Mouse (Mus musculus): ENCODE measurements at regions not wholly inside any gene's neighbourhood (a gene's known extent, or its start where the extent isn't known, plus 50 kb on each side); places are given as distances from the start of the nearest gene placed in this dataset.
"Not testable (repeated sequence)": the region's sequence is repeated elsewhere in the genome, so short reads cannot be mapped to it uniquely, and the experiment has no call there.

DNA sequence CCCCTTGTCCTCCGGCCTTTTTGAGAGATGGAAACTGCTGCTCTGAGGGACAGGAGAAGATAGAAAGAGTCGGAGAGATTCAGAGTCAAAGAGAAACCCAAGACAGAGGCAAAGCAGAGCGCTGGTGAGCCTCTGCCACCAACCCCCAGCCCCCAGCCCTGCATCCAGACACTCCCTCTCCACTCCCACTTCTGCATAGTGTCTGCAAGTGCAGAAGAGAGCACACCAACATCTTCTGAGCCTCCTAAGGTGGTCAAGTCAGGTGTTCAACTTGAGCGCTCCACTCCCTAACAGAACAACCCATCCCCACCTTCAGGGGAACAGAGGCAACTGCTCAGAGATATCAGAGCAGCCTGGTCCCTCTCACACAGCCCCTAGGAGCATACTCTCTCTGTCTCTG, 106.8 kb upstream of the Syt13 start:
- no peak overlapping the region for H3K9ac ChIP-seq (ENCODE audit: low read depth, low read length, severe bottlenecking)
- no peaks in the 10 kb centered on the region for H3K27me3 ChIP-seq (ENCODE audit: control insufficient read depth, insufficient read depth, low read length)
- DNase-seq (ENCODE audit: low spot score) (no peak), ATAC-seq (ENCODE audit: low FRiP score, low read depth) (no peak)
- no peak overlapping the region for H3K4me2 ChIP-seq (replicated peaks; ENCODE audit: low read depth, low read length, severe bottlenecking)
- H3K27ac ChIP-seq (replicated peaks; ENCODE audit: low read depth, low read length), result no peak overlapping the region
- TF ChIP-seq POLR2A (IDR thresholded peaks at IDR 0.05; ENCODE audit: borderline replicate concordance, extremely low read depth, insufficient read depth, insufficient read length), result no peak
- no peaks in the 10 kb centered on the region for H3K9me3 ChIP-seq (ENCODE audit: control insufficient read depth, low read length)
- H3K4me3 ChIP-seq (replicated peaks; ENCODE audit: low read length), result no peak overlapping the region
- H3K4me1 ChIP-seq (ENCODE audit: control insufficient read depth, insufficient read depth, low read length), result peaks cover 15% of the 10 kb centered on the region
- WGBS, result 63% methylated on average over 4 of the region's 4 CpGs
- H3K36me3 ChIP-seq (ENCODE audit: control insufficient read depth, insufficient read depth, low read length), result no peaks in the 10 kb centered on the region

- peaks cover 15% of the 10 kb centered on the region for H3K4me1 ChIP-seq (ENCODE audit: control insufficient read depth, insufficient read depth, low read length)
- TF ChIP-seq POLR2A (IDR thresholded peaks at IDR 0.05; ENCODE audit: borderline replicate concordance, extremely low read depth, insufficient read depth, insufficient read length), result no peak
- DNase-seq (ENCODE audit: low spot score), result no peak
- no peak for ATAC-seq (ENCODE audit: low FRiP score, low read depth)
- 32% methylated on average over 3 of the region's 3 CpGs for WGBS
- H3K9ac ChIP-seq (ENCODE audit: low read depth, low read length, severe bottlenecking), result no peak overlapping the region
- H3K4me3 ChIP-seq (replicated peaks; ENCODE audit: low read length), result no peak overlapping the region
- H3K9me3 ChIP-seq (ENCODE audit: control insufficient read depth, low read length), result no peaks in the 10 kb centered on the region
- no peak overlapping the region for H3K27ac ChIP-seq (replicated peaks; ENCODE audit: low read depth, low read length)
- no peaks in the 10 kb centered on the region for H3K36me3 ChIP-seq (ENCODE audit: control insufficient read depth, insufficient read depth, low read length)
- H3K27me3 ChIP-seq (ENCODE audit: control insufficient read depth, insufficient read depth, low read length), result no peaks in the 10 kb centered on the region
- H3K4me2 ChIP-seq (replicated peaks; ENCODE audit: low read depth, low read length, severe bottlenecking), result no peak overlapping the region
Measured at GRCm38 (mm10) chr2:92809226-92809625, 105.7 kb upstream of the Syt13 start.

DNA sequence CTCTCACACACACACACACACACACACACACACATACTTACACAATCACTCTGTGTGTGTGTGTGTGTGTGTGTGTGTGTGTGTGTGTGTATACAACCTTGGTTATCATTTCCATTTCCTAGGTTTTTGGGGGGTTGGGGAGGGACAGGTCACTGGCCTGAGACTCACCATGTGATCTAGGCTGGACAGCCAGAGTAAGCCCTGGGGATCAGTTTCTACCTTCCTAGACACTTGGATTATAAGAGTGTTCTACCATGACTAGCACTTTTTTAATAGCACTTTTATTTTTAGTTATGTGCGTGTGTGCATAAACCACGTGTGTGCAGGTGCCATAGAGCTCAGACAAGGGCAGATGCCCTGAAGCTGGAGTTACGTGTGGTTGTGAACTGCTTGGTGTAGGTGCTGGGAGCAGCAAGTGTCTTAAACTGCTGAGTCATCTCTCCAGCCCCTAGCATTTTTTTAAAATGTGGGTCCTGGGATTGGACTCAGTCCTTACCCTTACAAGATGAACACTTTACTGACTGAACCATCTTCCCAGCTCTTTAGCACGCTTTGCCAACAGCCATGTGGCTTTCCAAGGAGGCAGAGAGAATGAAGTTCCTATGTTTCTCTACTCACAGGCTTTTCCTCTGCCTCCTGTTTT, 105.1 kb upstream of the Syt13 start:
- no peaks in the 10 kb centered on the region for H3K36me3 ChIP-seq (ENCODE audit: control insufficient read depth, insufficient read depth, low read length)
- DNase-seq (ENCODE audit: low spot score), result no peak
- TF ChIP-seq POLR2A (IDR thresholded peaks at IDR 0.05; ENCODE audit: borderline replicate concordance, extremely low read depth, insufficient read depth, insufficient read length), result no peak
- no peak overlapping the region for H3K27ac ChIP-seq (replicated peaks; ENCODE audit: low read depth, low read length)
- no peak overlapping the region for H3K9ac ChIP-seq (ENCODE audit: low read depth, low read length, severe bottlenecking)
- ATAC-seq (ENCODE audit: low FRiP score, low read depth), result no peak
- H3K9me3 ChIP-seq (ENCODE audit: control insufficient read depth, low read length), result no peaks in the 10 kb centered on the region
- H3K4me2 ChIP-seq (replicated peaks; ENCODE audit: low read depth, low read length, severe bottlenecking), result no peak overlapping the region
- WGBS, result 65% methylated on average over 4 of the region's 4 CpGs
- no peaks in the 10 kb centered on the region for H3K27me3 ChIP-seq (ENCODE audit: control insufficient read depth, insufficient read depth, low read length)
- peaks cover 13% of the 10 kb centered on the region for H3K4me1 ChIP-seq (ENCODE audit: control insufficient read depth, insufficient read depth, low read length)
- no peak overlapping the region for H3K4me3 ChIP-seq (replicated peaks; ENCODE audit: low read length)

GRCm38 (mm10) chr2:92810956-92811355, 103.9 kb upstream of the Syt13 start:
- H3K27ac ChIP-seq (replicated peaks; ENCODE audit: low read depth, low read length); H3K9ac ChIP-seq (ENCODE audit: low read depth, low read length, severe bottlenecking); H3K9me3 ChIP-seq (ENCODE audit: control insufficient read depth, low read length); H3K27me3 ChIP-seq (ENCODE audit: control insufficient read depth, insufficient read depth, low read length); H3K36me3 ChIP-seq (ENCODE audit: control insufficient read depth, insufficient read depth, low read length); H3K4me3 ChIP-seq (replicated peaks; ENCODE audit: low read length); ATAC-seq (ENCODE audit: low FRiP score, low read depth); H3K4me2 ChIP-seq (replicated peaks; ENCODE audit: low read depth, low read length, severe bottlenecking): not testable (repeated sequence)
- H3K4me1 ChIP-seq (ENCODE audit: control insufficient read depth, insufficient read depth, low read length), result peaks cover 10% of the 10 kb centered on the region
- WGBS, result 9% methylated on average over 6 of the region's 6 CpGs
- peak; percentile 62 for DNase-seq (ENCODE audit: low spot score)

DNA sequence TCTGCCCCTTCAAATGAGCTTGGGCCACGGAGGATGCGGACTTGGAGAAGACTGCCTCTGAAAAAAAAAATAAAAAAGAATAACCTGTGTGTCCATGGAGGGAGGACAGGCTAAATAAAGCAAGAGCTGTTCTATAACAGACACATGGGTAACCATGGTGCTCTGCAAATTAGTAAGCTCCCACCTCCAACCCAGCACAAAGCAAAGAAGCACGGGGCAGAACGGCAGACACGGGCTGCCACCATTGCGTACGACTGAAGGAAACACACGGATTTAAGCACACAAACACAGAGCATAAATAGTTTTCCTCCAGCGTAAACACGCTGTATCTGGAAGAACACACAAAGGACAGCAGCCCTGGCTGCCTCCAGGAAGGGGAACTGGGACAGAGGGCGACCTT, 101.9 kb upstream of the Syt13 start:
- ATAC-seq (ENCODE audit: low FRiP score, low read depth) (no peak), DNase-seq (ENCODE audit: low spot score) (no peak)
- TF ChIP-seq POLR2A (IDR thresholded peaks at IDR 0.05; ENCODE audit: borderline replicate concordance, extremely low read depth, insufficient read depth, insufficient read length), result no peak
- H3K9me3 ChIP-seq (ENCODE audit: control insufficient read depth, low read length), result no peaks in the 10 kb centered on the region
- no peak overlapping the region for H3K27ac ChIP-seq (replicated peaks; ENCODE audit: low read depth, low read length)
- no peaks in the 10 kb centered on the region for H3K36me3 ChIP-seq (ENCODE audit: control insufficient read depth, insufficient read depth, low read length)
- 71% methylated on average over 11 of the region's 11 CpGs for WGBS
- H3K27me3 ChIP-seq (ENCODE audit: control insufficient read depth, insufficient read depth, low read length), result no peaks in the 10 kb centered on the region
- H3K4me3 ChIP-seq (replicated peaks; ENCODE audit: low read length), result no peak overlapping the region
- H3K4me2 ChIP-seq (replicated peaks; ENCODE audit: low read depth, low read length, severe bottlenecking), result no peak overlapping the region
- H3K4me1 ChIP-seq (ENCODE audit: control insufficient read depth, insufficient read depth, low read length), result no peaks in the 10 kb centered on the region
- no peak overlapping the region for H3K9ac ChIP-seq (ENCODE audit: low read depth, low read length, severe bottlenecking)

GRCm38 (mm10) chr2:92819586-92819985, 95.3 kb upstream of the Syt13 start:
- Histone ChIP-seq H3K36me3 (ENCODE audit: control insufficient read depth, insufficient read depth, low read length) (no peaks in the 10 kb centered on the region), H3K4me2 (replicated peaks; ENCODE audit: low read depth, low read length, severe bottlenecking) (no peak overlapping the region), H3K27ac (replicated peaks; ENCODE audit: low read depth, low read length) (no peak overlapping the region), H3K4me1 (ENCODE audit: control insufficient read depth, insufficient read depth, low read length) (peaks cover 6% of the 10 kb centered on the region), H3K27me3 (ENCODE audit: control insufficient read depth, insufficient read depth, low read length) (no peaks in the 10 kb centered on the region), H3K9ac (ENCODE audit: low read depth, low read length, severe bottlenecking) (no peak overlapping the region), H3K9me3 (ENCODE audit: control insufficient read depth, low read length) (no peaks in the 10 kb centered on the region), H3K4me3 (replicated peaks; ENCODE audit: low read length) (no peak overlapping the region)
- WGBS, result 62% methylated on average over 6 of the region's 6 CpGs
- DNase-seq (ENCODE audit: low spot score) (no peak), ATAC-seq (ENCODE audit: low FRiP score, low read depth) (no peak)
- no peak for TF ChIP-seq POLR2A (IDR thresholded peaks at IDR 0.05; ENCODE audit: borderline replicate concordance, extremely low read depth, insufficient read depth, insufficient read length)
